Mouse (Mus musculus): ENCODE results near the gene Tsku. TPM values are rescaled to one million over a fixed set of nuclear protein-coding genes. Genes with fewer than 3 reads are reported as not detected.
A peak's percentile ranks its signal among the peaks of the same experiment; 100 is the strongest.

Gene Tsku
- 199 and 219 TPM in 2 replicates for polyA plus RNA-seq (2012; rRNA removed)

GRCm38 (mm10) chr7:98361063-98361652, at the start of gene Tsku:
Gene Tsku, minus strand, starts transcription at chr7:98361328.
- DNase-seq (ENCODE audit: low spot score), result peak; percentile 79

- DNase-seq (ENCODE audit: low spot score), result no peak
These were observed 46.5 kb upstream of the Tsku start for GRCm38 (mm10) chr7:98407615-98408014.

GRCm38 (mm10) chr7:98403996-98404395, 42.9 kb upstream of the Tsku start:
- DNase-seq (ENCODE audit: low spot score), result no peak

- no peak for DNase-seq (ENCODE audit: low spot score)
These were observed 41.8 kb upstream of the Tsku start for GRCm38 (mm10) chr7:98402582-98403574.

GRCm38 (mm10) chr7:98392466-98393201, 31.5 kb upstream of the Tsku start:
- DNase-seq (ENCODE audit: low spot score), result no peak

GRCm38 (mm10) chr7:98391351-98391936, 30.3 kb upstream of the Tsku start:
- DNase-seq (ENCODE audit: low spot score), result no peak

DNA sequence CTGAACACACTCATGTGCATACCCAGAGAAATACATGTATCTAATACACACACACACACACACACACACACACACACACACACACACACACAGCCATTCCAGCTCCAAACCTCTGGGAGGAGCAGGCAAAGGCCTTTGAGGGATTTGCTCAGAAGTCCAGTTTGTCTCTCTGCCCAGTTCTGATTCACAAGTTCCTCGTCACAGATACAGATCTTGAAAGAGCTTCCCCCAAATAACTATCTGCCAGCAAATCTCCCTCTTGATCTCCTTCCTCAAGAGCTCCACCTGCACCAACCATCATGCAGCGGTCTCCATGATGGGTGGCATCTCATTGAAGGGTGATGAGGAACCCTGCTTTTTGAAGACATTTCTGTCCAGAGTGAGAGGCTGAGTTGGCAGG, 29.4 kb upstream of the Tsku start:
- DNase-seq (ENCODE audit: low spot score), result no peak

DNA sequence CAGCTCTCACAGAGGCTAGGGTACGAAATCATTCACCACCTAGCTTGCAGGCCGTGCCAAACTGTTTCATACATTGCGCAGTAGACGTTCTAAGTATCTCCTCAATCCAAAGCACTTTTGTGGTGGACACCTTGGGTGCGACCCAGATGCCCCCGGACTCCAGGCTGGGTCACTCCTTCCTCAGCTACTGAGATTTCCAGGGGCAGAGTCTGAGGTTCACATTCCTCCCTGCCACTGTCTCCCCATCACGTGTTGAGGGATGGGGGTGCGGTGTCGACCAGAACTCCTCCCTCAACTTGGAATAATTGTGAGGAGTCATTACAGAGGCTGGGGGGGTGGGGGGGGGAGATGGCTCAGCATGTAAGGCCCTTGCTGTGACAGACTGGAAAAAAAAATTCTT, 28.5 kb upstream of the Tsku start:
- DNase-seq (ENCODE audit: low spot score), result no peak

- DNase-seq (ENCODE audit: low spot score), result no peak
These were observed 27.9 kb upstream of the Tsku start for GRCm38 (mm10) chr7:98388881-98389501.

GRCm38 (mm10) chr7:98387201-98387600, 26.1 kb upstream of the Tsku start:
- no peak for DNase-seq (ENCODE audit: low spot score)

- DNase-seq (ENCODE audit: low spot score), result peak; percentile 54
These were observed 24.0 kb upstream of the Tsku start for GRCm38 (mm10) chr7:98385168-98385567.

- DNase-seq (ENCODE audit: low spot score), result no peak
These were observed 22.2 kb upstream of the Tsku start for GRCm38 (mm10) chr7:98383337-98383736.

DNA sequence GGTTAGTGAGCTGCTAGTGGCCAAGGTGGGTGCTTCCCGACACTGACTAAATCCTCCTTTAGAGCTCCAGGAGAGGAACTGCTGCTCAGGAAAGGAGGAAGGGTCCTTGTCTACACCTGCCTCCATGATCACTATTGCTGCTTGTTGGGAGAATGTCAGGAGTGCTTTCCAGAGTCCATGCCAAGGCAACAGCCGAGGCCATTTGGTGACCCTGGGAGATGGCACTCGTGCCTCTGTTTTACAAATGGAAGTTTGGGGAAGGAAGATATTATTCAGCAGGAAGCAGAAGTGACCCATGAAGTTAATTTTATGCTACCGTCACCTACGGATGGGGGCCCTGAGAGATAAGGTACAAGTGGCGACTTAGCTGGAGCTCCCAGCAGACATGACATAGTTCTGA, 21.7 kb upstream of the Tsku start:
- no peak for DNase-seq (ENCODE audit: low spot score)

- no peak for DNase-seq (ENCODE audit: low spot score)
These were observed 19.2 kb upstream of the Tsku start for GRCm38 (mm10) chr7:98380224-98380925.

DNA sequence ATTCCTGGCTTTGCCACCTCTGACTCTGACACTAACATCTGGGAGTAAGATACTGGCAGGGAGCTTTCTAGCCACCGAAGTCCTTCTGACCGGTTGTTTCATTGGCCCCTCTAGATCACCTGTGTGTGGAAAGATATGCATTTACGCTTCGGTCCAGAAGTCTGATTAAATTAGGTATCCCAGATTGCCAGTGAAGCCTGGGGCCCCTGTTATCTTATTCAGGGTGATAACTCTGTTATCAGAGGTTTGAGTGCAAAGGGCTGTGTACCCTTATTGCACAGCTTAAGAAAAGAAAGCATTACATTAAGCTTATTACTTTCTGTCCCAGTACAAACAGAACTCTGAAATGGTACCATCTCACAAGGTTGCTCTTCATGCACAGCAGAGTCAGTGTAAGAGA, 18.1 kb upstream of the Tsku start:
- no peak for DNase-seq (ENCODE audit: low spot score)

DNA sequence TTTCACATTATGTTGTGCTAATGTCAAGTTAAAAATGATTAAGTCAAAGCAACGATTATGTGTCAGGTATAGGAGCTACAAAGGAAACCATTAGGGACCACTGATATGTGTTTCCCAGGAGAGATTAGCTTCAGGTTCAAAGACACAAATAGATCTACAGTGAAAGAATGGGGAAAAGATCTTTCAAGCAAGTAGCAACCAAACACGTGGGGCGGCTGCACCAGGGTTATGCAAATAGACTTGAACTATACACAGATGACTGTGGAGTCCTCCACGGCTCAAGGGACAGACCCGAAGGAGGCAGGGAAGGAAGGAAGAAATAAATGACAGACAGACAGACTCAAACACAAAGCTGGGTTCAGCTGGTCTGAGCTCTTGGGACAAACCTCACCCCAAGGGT, 16.1 kb upstream of the Tsku start:
- no peak for DNase-seq (ENCODE audit: low spot score)

DNA sequence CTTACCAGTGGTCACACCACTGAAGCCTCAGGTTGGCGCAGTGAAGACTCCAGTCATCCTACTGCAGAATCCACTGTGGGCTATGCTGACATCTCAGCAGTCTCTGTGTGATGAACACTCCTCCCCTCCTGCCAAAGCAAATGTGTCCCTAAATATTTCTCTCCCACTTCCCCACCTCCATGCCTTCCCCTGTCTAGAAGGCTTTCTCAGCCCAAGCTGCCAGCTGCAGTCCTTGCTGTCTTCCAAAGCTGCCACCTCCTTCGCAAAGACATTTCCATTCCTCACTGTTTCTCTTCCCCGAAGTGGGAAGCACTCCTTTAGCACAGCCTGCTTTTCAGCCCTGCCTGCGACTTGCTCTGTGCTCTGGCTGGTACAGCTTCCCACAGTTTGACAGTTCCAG, 10.0 kb upstream of the Tsku start:
- DNase-seq (ENCODE audit: low spot score), result no peak

DNA sequence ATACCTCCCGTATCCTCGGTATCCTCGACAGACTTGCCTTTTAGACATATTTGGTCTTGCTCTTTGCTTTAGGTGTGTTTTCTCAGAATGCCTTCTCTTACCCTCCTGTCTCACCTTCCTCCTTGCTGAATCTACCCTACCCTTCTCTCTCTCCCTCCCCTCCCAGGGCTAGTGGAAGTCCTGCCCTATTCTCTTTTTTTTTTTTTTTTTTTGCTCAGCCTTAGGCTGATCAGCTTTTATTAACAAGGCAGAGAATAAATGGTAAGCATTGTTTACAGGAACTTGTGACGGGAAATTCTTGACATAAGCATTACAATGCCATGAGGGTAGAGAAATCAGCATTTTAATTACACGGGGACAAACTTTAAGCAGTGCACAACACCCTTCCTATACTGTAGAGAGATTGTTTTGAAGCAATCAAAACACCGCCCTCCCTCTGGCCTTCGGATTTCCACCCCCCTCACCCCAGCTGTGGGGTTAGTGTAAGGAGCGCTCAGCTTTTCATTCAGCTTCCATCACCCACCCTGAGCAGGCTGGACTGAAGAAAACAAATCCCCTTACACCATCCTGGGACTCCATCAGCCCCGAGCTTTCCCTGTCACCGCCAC, 8.7 kb upstream of the Tsku start:
- DNase-seq (ENCODE audit: low spot score), result no peak

DNA sequence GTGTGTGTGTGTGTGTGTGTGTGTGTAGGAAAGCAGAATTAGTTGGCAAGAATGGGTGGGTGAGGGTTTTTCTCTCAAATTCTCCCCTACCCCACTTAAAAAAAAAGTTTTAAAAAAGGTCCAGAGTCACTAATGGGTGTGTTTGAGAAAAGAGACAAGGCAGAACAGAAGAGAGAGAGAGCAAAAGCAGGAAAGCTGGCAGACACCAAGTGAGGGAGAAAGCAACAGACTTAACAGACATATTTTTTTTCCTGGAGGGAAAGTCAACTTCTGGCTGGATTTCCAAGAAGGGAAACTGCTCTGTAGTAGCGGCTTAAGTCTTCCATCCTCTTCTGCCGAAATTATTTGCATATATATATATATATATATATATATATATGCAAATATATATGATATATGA, 534 bp upstream of the Tsku start:
- DNase-seq (ENCODE audit: low spot score), result no peak

GRCm38 (mm10) chr7:98360621-98360990, 522 bp downstream of the Tsku start:
- no peak for DNase-seq (ENCODE audit: low spot score)
